Mouse (Mus musculus) limb, embryonic 14.5 days (tissue): ENCODE data around the gene Fabp7. TPM values are rescaled to one million over a fixed set of nuclear protein-coding genes. Genes with fewer than 3 reads are reported as not detected.

Experiments used
- ATAC-seq: fragments of 200-750 bp; cut with Nextera tagmentation; 2 replicates; pipeline ENCODE4 v1.8.0; 2017; ENCODE audit warnings: low read depth, moderate number of reproducible peaks, moderate TSS enrichment; ENCODE audit not compliant: low FRiP score
- DNase-seq: peaks from one replicate; pipeline ENCODE4 v3.0.0-alpha.2; 2015; ENCODE audit warnings: low spot score
- H3K27ac ChIP-seq: fragments of 300-500 bp; sonication (generic); replicated peaks from 2 replicates; pipeline ENCODE4 v1.5.1; 2014; ENCODE audit warnings: low read depth, mild to moderate bottlenecking, low read length, moderate library complexity, mixed read lengths
- H3K27me3 ChIP-seq: fragments of 300-500 bp; sonication (generic); 2 replicates; pipeline ENCODE4 v1.6.1; 2014; ENCODE audit warnings: low read length, mixed read lengths; ENCODE audit not compliant: control insufficient read depth, insufficient read depth
- H3K36me3 ChIP-seq: fragments of 300-500 bp; sonication (generic); 2 replicates; pipeline ENCODE4 v1.6.1; 2014; ENCODE audit warnings: mild to moderate bottlenecking, low read length, moderate library complexity, mixed read lengths; ENCODE audit not compliant: control insufficient read depth, insufficient read depth
- H3K4me1 ChIP-seq: fragments of 300-500 bp; sonication (generic); 2 replicates; pipeline ENCODE4 v1.6.1; 2014; ENCODE audit warnings: antibody characterized with exemption, low read length, mixed read lengths; ENCODE audit not compliant: control insufficient read depth, insufficient read depth
- H3K4me2 ChIP-seq: fragments of 300-500 bp; sonication (generic); replicated peaks from 2 replicates; pipeline ENCODE4 v1.6.1; 2014; ENCODE audit warnings: low read depth, mild to moderate bottlenecking, low read length, moderate library complexity; ENCODE audit not compliant: severe bottlenecking
- H3K4me3 ChIP-seq: fragments of 300-500 bp; sonication (generic); replicated peaks from 2 replicates; pipeline ENCODE4 v1.5.1; 2014; ENCODE audit warnings: low read length
- H3K9ac ChIP-seq: fragments of 300-500 bp; sonication (generic); 2 replicates; pipeline ENCODE4 v1.6.1; 2014; ENCODE audit warnings: mild to moderate bottlenecking, low read depth, low read length, moderate library complexity; ENCODE audit not compliant: severe bottlenecking
- H3K9me3 ChIP-seq: fragments of 300-500 bp; sonication (generic); 2 replicates; pipeline ENCODE4 v1.6.1; 2016; ENCODE audit warnings: low read length; ENCODE audit not compliant: control insufficient read depth
- POLR2A ChIP-seq: fragments of 200-500 bp; IDR thresholded peaks from 2 replicates; pipeline ENCODE4 v1.8.0; 2012; ENCODE audit warnings: inconsistent platforms, mild to moderate bottlenecking, moderate library complexity, borderline replicate concordance; ENCODE audit not compliant: insufficient read depth, insufficient read length; ENCODE audit errors: extremely low read depth
- WGBS: fragments of 180-500 bp; shearing (Covaris S2); extraction: QIAGEN DNeasy Blood & Tissue Kit; methylation state at CpG from one replicate; pipeline ENCODE4 v1.1.7; 2014; 5-methylcytosine and 5-hydroxymethylcytosine counted together
- polyA plus RNA-seq, 2 experiments: library from polyadenylated mRNA; depleted of rRNA in 1 of 2; stranded (reverse) in 1 of 2; unstranded in 1 of 2; fragments of >200 nt; fragmentation: Nextera tagmentation in 1 of 2; extraction: Ambion mirVana in 1 of 2; gene quantifications; 2 replicates each; pipeline versions ENCODE4 v1.2.1 to v1.2.3; 2012 to 2014

Gene Fabp7
- polyA plus RNA-seq, 2 experiments = 10.1 to 10.2 TPM

DNA sequence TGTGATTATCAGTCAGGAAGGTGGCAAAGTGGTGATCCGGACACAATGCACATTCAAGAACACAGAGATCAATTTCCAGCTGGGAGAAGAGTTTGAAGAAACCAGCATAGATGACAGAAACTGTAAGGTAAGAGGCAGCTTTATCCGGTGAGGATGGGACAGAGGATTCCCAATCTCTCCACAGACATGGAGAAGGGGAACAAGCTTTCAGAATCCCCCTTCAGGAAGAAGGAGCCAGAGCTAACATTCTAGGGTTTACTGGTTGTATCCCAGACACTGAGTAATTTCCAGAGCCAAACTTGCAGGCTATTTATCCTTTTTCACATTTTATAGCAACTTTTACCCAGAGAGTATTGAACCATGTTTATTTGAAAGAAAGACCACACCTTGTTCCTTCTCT lies 871 bp downstream of the Fabp7 start:
- ATAC-seq = no peak
- H3K27ac ChIP-seq = no peak overlapping the region
- no peak overlapping the region for H3K4me2 ChIP-seq
- H3K4me3 ChIP-seq = no peak overlapping the region
- no peaks in the 10 kb centered on the region for H3K27me3 ChIP-seq
- no peak for DNase-seq
- TF ChIP-seq POLR2A = no peak
- 71% methylated on average over 2 of the region's 2 CpGs for WGBS
- no peaks in the 10 kb centered on the region for H3K9me3 ChIP-seq
- H3K4me1 ChIP-seq = peaks cover 10% of the 10 kb centered on the region
- no peak overlapping the region for H3K9ac ChIP-seq
- H3K36me3 ChIP-seq = no peaks in the 10 kb centered on the region

DNA sequence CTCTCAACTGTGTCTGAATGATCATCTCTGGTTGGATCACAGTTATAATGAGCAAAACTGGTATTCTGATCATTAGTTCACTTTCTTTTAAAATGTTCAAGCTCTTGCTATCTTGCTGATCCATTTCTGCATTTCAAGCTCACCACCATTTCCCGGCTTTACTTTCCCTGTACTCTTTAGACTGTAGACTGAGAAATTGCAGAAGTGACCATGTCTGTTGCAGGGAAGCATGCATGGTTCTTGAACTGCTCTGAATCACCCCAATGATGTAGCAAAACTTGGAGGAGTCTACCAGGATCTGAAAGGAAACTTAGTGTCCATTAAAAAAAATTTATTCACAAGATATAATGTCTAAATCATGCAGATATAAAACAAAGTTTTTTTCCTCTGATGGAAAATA lies 8.3 kb downstream of the Fabp7 start:
- H3K4me2 ChIP-seq = no peak overlapping the region
- H3K9me3 ChIP-seq = 0 out of 2 replicates have a peak, but pooled peaks cover 4% of the 10 kb centered on the region
- H3K36me3 ChIP-seq = no peaks in the 10 kb centered on the region
- H3K4me3 ChIP-seq = no peak overlapping the region
- WGBS = 88% methylated on average over 1 of the region's 1 CpGs
- no peaks in the 10 kb centered on the region for H3K4me1 ChIP-seq
- H3K9ac ChIP-seq = no peak overlapping the region
- no peak for DNase-seq
- no peak for ATAC-seq
- no peaks in the 10 kb centered on the region for H3K27me3 ChIP-seq
- no peak for TF ChIP-seq POLR2A
- no peak overlapping the region for H3K27ac ChIP-seq

DNA sequence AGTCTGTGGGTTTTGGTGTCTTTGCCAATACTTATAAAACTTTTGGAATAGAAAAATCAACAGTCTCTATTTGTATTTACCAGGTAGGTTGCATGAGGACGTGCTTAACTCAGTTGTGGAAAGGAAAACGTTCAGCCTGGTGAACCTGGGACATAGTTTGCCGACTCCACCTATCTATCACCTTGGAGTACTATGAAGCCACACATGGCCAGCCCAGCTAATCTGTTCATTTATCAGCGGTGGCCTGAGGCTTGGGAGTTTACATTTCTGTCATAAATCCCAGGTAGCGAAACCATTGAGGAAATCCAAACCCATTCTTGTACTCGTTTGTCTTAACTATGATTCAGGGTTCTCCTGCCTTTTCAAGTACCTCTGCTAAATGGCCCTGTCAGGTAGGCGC lies 9.3 kb downstream of the Fabp7 start, which contains the start of gene Smpdl3a:
Gene Smpdl3a, plus strand, starts transcription at position 318 of the 400 bp plus-strand sequence.
- Histone ChIP-seq H3K4me3 (peak within 1 kb of the TSS; percentile 56), H3K27me3 (no peaks in the 10 kb centered on the region), H3K9me3 (0 out of 2 replicates have a peak, but pooled peaks cover 4% of the 10 kb centered on the region), H3K9ac (peak within 1 kb of the TSS; percentile 70), H3K4me2 (peak within 1 kb of the TSS; percentile 97), H3K4me1 (no peaks in the 10 kb centered on the region), H3K36me3 (no peaks in the 10 kb centered on the region), H3K27ac (no peak within 1 kb of the TSS)
- TF ChIP-seq POLR2A = no peak
- WGBS = 78% methylated on average over 7 of the region's 7 CpGs
- no peak for ATAC-seq
- DNase-seq = no peak

DNA sequence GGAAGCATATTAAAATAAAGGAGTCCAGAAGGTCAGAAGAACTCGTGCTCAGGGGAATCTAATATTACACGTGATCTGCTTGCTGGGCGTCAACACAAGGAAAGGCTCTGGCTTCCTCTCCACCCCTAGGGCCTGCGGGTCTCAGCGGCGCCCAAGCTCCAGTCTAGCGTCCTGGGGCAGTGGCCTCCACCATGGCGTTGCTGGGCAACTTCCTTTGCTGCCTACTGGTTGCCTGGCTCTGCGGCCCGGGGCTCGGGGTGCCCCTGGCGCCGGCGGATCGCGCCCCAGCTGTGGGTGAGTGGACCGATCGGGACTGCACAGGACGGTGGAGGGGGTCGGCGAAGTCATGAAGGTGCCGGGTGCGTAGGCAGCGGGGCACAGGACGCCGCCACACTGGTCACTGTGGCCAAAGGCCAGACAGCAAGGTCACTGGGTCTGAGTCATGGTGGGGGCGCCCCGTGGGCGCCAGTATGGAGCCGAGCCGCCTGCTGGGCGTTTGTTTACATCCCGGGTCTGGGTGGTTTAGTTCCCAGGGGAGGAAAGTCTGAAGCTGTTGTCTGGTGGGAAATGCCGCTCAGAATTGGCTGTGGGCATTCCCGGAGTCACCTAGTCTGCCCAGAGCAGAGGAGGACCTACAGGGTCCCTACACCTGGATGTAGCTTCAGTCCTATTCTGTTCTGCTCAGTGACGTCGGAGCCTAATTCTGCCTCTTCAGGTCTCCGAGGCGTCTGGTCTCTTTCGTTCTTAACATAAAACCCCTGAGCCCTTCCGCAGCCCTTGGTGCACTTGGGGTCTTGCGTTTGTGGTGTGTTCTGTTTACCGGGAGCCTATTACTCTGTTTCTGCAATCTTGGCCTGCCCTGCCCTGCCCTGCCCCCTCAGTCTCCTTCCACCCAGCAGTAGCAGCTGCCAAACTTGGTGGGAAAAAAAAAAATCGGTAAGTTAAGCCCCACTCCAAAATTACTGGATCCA lies 10.1 kb downstream of the Fabp7 start:
- 2% methylated on average over 44 of the region's 44 CpGs for WGBS
- ATAC-seq = peak; percentile 53
- Histone ChIP-seq H3K9ac (peak overlapping the region; percentile 70), H3K27ac (no peak overlapping the region), H3K36me3 (no peaks in the 10 kb centered on the region), H3K4me1 (no peaks in the 10 kb centered on the region), H3K4me3 (peak overlapping the region; percentile 56), H3K4me2 (peak overlapping the region; percentile 97), H3K27me3 (no peaks in the 10 kb centered on the region), H3K9me3 (0 out of 2 replicates have a peak, but pooled peaks cover 4% of the 10 kb centered on the region)
- DNase-seq = peak; percentile 20
- TF ChIP-seq POLR2A = no peak

DNA sequence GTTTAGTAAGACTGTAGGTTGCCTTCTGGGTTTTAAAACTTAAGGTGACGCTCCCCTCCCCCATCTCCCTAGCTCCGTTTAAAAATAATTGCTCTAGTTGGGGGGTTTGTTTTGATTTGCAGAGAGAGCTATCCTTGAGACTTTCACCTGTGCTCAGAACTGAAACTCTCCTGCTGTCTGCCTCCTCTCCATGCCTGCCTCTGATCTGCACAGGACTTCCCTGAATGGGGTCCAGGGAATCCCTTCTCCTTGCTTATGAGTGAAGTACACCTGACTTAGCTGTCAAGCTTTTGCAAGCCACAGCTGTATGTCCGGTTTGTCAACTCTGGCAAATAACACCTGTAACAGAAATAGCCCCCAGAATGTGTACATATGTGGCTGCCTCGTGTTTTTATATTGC lies 10.9 kb downstream of the Fabp7 start:
- WGBS = 21% methylated on average over 4 of the region's 4 CpGs
- ATAC-seq = no peak
- Histone ChIP-seq H3K4me2 (peak overlapping the region; percentile 97), H3K9ac (no peak overlapping the region; the same call in 1 of the 2 replicates), H3K27me3 (no peaks in the 10 kb centered on the region), H3K4me1 (no peaks in the 10 kb centered on the region), H3K27ac (no peak overlapping the region), H3K4me3 (peak overlapping the region; percentile 56), H3K36me3 (no peaks in the 10 kb centered on the region), H3K9me3 (0 out of 2 replicates have a peak, but pooled peaks cover 4% of the 10 kb centered on the region)
- TF ChIP-seq POLR2A = no peak
- no peak for DNase-seq
